Mouse (Mus musculus) kidney, adult 2 months (tissue): ENCODE measurements at regions not wholly inside any gene's neighbourhood (a gene's known extent, or its start where the extent isn't known, plus 50 kb on each side); places are given as distances from the start of the nearest gene placed in this dataset.
A peak's percentile ranks its signal among the peaks of the same experiment; 100 is the strongest.

Experiments
- DNase-seq: peaks from one replicate; pipeline ENCODE4 v3.0.0; 2021
- H3K27ac ChIP-seq: fragments of 200-500 bp; 2 replicates; pipeline ENCODE4 v1.5.1; 2012; ENCODE audit warnings: low read depth, low read length, control low read depth, inconsistent platforms; ENCODE audit not compliant: insufficient read depth
- H3K27me3 ChIP-seq: fragments of 200-500 bp; replicated peaks from 2 replicates; pipeline ENCODE4 v1.6.1; 2012; ENCODE audit warnings: mild to moderate bottlenecking, moderate library complexity, low read length, inconsistent platforms; ENCODE audit not compliant: control insufficient read depth, insufficient read depth
- H3K36me3 ChIP-seq: fragments of 200-500 bp; 2 replicates; pipeline ENCODE4 v1.6.1; 2012; ENCODE audit warnings: mild to moderate bottlenecking, moderate library complexity, low read length, inconsistent platforms; ENCODE audit not compliant: control insufficient read depth, insufficient read depth
- H3K4me1 ChIP-seq: fragments of 200-500 bp; 2 replicates; pipeline ENCODE4 v1.6.1; 2011; ENCODE audit warnings: low read length; ENCODE audit not compliant: control insufficient read depth, insufficient read depth
- H3K4me3 ChIP-seq: fragments of 200-500 bp; 2 replicates; pipeline ENCODE4 v1.5.1; 2011; ENCODE audit warnings: mild to moderate bottlenecking, low read depth, low read length, control low read depth; ENCODE audit not compliant: insufficient read depth
- CTCF ChIP-seq: fragments of 200-500 bp; conservative IDR thresholded peaks from 2 replicates; pipeline ENCODE4 v1.5.1; 2011; ENCODE audit warnings: low read depth, mild to moderate bottlenecking, control low read depth, low read length, moderate library complexity, mixed read lengths; ENCODE audit not compliant: insufficient read depth, insufficient read length
- POLR2A ChIP-seq: fragments of 200-500 bp; IDR thresholded peaks from one replicate; pipeline ENCODE4 v1.6.1; 2011; ENCODE audit warnings: low read depth, low read length, control low read depth
- WGBS: fragments of 180-500 bp; shearing (Covaris S2); methylation state at CpG from one replicate; pipeline ENCODE4 v1.1.7; 2018; 5-methylcytosine and 5-hydroxymethylcytosine counted together

DNA sequence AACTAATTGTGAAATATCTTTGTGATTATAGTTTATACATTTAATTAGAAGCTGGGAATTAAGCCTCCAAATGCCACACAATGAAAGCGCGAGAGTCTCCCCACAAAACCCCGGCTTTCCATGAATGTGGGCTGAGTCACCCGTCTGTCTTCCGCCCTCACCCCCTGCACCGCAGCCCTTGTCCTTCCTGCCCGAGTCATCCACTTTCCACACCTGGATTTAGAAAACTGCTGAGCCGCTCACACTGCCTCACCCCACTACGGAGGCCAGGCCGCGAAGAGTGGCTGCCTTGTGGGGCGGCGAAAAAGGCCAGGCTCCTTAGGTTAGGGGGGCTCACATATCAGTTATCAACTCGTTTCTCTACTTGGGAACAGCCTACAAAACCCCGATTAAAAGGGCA, 177.9 kb upstream of the Map3k1 start:
- TF ChIP-seq POLR2A (no peak), CTCF (no peak)
- peaks cover 6% of the 10 kb centered on the region; the same call in 1 of the 2 replicates for H3K4me1 ChIP-seq
- 91% methylated on average over 15 of the region's 15 CpGs for WGBS

DNA sequence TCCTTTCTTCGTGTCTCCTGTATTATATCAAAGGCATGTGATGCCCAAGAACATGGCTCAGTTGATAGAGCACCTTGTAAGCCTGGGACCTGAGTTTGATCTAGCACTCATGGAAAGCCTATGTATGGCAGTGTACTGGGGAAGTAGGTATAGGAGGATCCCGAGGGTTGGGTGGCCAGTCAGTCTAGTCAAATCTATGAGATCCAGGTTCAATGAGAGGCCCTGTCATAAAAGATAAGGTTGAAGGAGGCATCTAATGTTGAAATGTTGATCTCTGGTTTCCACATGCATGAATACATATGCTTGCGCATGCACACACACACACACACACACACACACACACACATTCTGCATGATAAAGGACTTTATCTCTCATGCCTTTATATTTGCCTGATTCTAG, 178.6 kb upstream of the Map3k1 start:
- peaks cover 6% of the 10 kb centered on the region; the same call in 1 of the 2 replicates for H3K4me1 ChIP-seq
- no peak overlapping the region for H3K27ac ChIP-seq
- TF ChIP-seq POLR2A, result no peak
- no peak for TF ChIP-seq CTCF
- H3K4me3 ChIP-seq, result no peak overlapping the region
- DNase-seq, result no peak
- WGBS, result 95% methylated on average over 3 of the region's 3 CpGs
- H3K27me3 ChIP-seq, result no peaks in the 10 kb centered on the region
- no peaks in the 10 kb centered on the region for H3K36me3 ChIP-seq

More for the DNA sequence above, 177.9 kb upstream of the Map3k1 start:
- H3K27ac ChIP-seq, result no peak overlapping the region
- DNase-seq, result no peak
- H3K4me3 ChIP-seq, result no peak overlapping the region
- no peaks in the 10 kb centered on the region for H3K27me3 ChIP-seq
- no peaks in the 10 kb centered on the region for H3K36me3 ChIP-seq

DNA sequence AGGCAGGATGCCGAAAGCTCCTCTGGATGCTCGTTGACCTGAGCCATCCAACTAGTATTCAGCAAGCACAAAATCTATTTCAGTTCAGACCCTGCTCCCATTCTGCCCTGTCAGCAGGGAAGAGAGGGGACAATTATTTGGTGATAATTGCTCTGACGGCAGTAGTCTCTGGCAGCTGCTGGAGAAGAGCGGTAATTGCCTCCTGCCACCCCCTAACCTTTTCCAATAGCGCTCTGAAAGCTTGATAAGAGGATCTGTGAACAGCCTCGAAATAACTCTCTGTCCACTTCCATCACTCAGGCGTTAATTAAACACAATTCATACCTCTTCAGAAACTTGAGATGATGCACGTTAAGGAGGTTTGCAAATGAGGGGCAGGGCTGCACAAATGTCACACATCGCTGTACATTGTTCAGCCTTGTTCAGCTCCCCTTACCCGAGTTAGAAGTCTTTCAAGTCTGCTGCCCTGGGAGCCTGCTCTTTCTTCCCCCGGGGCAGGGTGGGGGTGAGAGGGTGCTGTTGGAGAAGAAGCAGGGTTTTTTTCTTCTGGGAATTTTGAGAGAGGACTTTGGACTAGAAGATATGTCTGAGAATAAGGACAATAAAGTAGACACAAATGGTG, 182.2 kb upstream of the Map3k1 start:
- no peaks in the 10 kb centered on the region for H3K27me3 ChIP-seq
- 49% methylated on average over 11 of the region's 11 CpGs for WGBS
- TF ChIP-seq POLR2A (no peak), CTCF (no peak)
- no peak overlapping the region for H3K4me3 ChIP-seq
- no peaks in the 10 kb centered on the region for H3K4me1 ChIP-seq
- no peak overlapping the region for H3K27ac ChIP-seq
- no peak for DNase-seq
- no peaks in the 10 kb centered on the region for H3K36me3 ChIP-seq

DNA sequence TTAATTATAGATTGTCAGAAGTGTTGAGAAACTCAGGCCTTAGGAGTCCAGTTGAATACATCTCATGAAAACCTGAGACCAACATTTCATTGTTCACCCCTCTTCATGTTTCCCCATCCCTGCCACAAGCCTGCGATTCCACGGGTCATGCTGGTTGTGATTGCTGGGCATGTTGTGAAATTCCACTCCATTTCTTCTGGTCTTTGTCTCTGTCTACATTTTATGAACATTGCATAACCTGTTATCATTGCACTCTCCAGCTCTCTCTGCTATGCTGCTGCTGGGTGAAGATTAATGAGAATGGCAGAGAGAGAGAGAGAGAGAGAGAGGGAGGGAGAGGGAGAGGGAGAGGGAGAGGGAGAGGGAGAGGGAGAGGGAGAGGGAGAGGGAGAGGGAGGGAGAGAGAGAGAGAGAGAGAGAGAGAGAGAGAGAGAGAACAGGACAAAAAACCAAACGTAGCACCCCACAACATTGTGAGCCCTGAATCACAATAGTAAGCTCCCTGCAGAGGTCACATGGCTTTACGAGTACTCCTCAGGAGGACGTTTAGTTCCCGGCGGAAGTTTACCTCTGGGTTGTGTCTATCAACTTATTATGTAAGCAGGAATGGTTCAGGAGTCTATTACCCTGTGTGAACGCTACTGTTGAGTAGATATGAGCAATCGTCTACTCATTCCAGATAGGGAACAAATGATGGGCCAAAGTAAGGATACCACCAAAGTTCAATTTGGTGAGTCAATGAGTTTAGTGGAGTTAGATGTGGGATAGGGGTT, 183.5 kb upstream of the Map3k1 start:
- DNase-seq, result peak; percentile 14
- Histone ChIP-seq H3K27me3 (no peaks in the 10 kb centered on the region), H3K4me1 (no peaks in the 10 kb centered on the region), H3K4me3 (no peak overlapping the region), H3K27ac (no peak overlapping the region), H3K36me3 (no peaks in the 10 kb centered on the region)
- TF ChIP-seq CTCF (no peak), POLR2A (no peak)
- WGBS, result 85% methylated on average over 9 of the region's 9 CpGs

DNA sequence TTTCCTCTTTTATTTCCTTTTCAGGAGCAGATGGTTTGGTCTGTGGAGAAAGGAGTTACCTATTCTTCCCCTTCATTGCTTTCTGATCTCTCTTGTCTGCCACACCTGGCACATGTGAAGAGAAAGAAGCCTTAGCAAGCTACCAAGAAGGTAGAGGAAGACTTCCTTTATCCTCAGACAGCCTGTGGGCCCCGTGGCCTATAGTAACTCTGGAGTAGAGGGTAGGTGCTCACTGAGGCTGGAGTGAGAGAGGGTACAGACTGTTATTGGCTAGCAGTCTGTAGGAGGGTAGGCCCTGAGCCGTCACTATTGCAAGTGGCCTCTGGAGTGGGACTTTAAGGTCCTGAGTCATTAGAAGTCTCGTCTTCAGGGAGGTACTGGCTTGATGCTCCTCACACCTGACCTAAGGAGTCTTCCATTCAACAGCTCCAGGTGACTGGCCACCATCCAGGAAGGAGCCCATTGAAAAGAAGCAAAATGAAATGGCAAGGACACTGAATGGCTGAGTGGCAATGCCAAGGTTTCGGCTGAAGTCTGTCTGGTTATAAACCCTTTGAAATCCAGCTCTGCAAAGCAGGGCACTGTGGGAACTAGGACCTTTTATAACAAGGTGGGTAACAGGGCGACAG, 186.2 kb upstream of the Map3k1 start:
- no peak overlapping the region for H3K4me3 ChIP-seq
- no peaks in the 10 kb centered on the region for H3K36me3 ChIP-seq
- H3K27ac ChIP-seq, result no peak overlapping the region
- no peak for DNase-seq
- no peak for TF ChIP-seq POLR2A
- TF ChIP-seq CTCF, result no peak
- no peaks in the 10 kb centered on the region for H3K4me1 ChIP-seq
- 88% methylated on average over 5 of the region's 5 CpGs for WGBS
- no peaks in the 10 kb centered on the region for H3K27me3 ChIP-seq

DNA sequence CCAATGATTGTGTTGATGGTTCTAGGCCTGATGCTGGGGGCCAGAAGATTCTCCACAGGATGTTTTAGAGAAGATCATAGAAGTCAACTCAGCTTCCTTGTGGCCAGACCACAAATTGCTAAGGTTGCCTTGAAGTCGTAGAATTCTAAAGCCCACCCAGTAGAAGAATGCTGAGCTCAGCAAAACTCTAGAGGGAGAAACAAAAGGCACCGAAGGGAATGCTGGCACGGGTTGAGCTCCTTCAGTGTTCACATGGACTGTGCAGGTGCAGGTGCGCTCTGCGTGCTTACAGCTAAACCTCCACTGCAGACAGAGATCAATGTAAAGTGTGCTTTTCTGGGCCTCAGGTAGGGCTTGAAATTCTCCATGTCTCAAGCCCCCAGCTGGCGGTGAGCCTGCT, 186.9 kb upstream of the Map3k1 start:
- 88% methylated on average over 6 of the region's 6 CpGs for WGBS
- no peak overlapping the region for H3K27ac ChIP-seq
- H3K4me1 ChIP-seq, result no peaks in the 10 kb centered on the region
- no peaks in the 10 kb centered on the region for H3K27me3 ChIP-seq
- TF ChIP-seq POLR2A (no peak), CTCF (no peak)
- H3K36me3 ChIP-seq, result no peaks in the 10 kb centered on the region
- no peak for DNase-seq
- no peak overlapping the region for H3K4me3 ChIP-seq

DNA sequence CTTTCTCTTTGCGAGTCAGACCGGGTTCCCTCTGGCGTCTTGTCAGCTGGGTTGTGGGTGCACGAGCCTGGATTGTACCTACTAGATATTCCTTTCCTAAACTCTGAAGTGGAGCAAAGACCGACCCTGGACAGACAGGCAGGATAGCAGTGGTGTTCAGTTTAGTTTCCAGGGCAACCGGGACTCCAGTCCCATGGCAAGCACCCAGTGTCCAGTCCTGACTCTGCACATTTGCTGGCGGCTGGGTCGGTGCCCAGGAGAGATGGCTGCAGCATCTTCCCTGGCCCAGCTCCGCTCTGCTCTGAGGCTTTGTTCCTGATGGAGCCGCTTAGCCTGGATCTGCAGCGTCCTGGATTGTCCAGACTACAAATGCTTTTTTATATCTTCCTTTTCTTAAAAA, 188.1 kb upstream of the Map3k1 start:
- WGBS, result 56% methylated on average over 11 of the region's 11 CpGs
- H3K4me3 ChIP-seq, result no peak overlapping the region
- no peaks in the 10 kb centered on the region for H3K36me3 ChIP-seq
- no peak overlapping the region for H3K27ac ChIP-seq
- no peak for TF ChIP-seq CTCF
- no peaks in the 10 kb centered on the region for H3K27me3 ChIP-seq
- 0 out of 2 replicates have a peak, but pooled peaks cover 2% of the 10 kb centered on the region for H3K4me1 ChIP-seq
- peak; percentile 81 for DNase-seq
